In genomic region chr11:84146081-84146480, GRCm38 (mm10) we compare ENCODE assay signal across 27 mouse cellular contexts. TPM values are rescaled to one million over a fixed set of nuclear protein-coding genes. Genes with fewer than 3 reads are reported as not detected.
DNase-seq lines count a peak whose midpoint lies in the region; ATAC-seq and TF ChIP-seq lines count a peak whose summit lies in the region.
"Had no signal": no experiment of that assay in that cellular context is flagged by ENCODE, and none has a peak within 500 bp of the region (broad histone marks: within the 10 kb centered on the region; RNA-seq: fewer than 3 reads in every experiment).

No protein-coding gene starts in this region.

- TF ChIP-seq CTCF in liver, postnatal 0 days (IDR thresholded peaks at IDR 0.05; ENCODE audit: low read depth) = no peak

- no peak for TF ChIP-seq EP300 in liver, postnatal 0 days (IDR thresholded peaks at IDR 0.05; ENCODE audit: low read depth)

- no peaks in the 10 kb centered on the region for H3K4me1 ChIP-seq in hindbrain, embryonic 16.5 days (ENCODE audit: control insufficient read depth, insufficient read depth, low read depth, low read length)
- no peaks in the 10 kb centered on the region for H3K4me1 ChIP-seq in hindbrain, embryonic 13.5 days (replicated peaks)
- H3K4me1 ChIP-seq in kidney, embryonic 14.5 days (ENCODE audit: control insufficient read depth, insufficient read depth, low read length) = no peaks in the 10 kb centered on the region
- peaks cover 7% of the 10 kb centered on the region; the same call in 1 of the 2 replicates for H3K4me1 ChIP-seq in liver, postnatal 0 days (ENCODE audit: insufficient read depth)
- H3K4me1 ChIP-seq: embryonic facial prominence, embryonic 15.5 days; heart, embryonic 10.5 days; limb, embryonic 15.5 days; lung, embryonic 15.5 days; megakaryocyte, embryonic 14.5 days; midbrain, embryonic 15.5 days; neural tube, embryonic 13.5 days; stomach, embryonic 15.5 days had no signal

- no peak overlapping the region for H3K27ac ChIP-seq in hindbrain, embryonic 16.5 days (ENCODE audit: low read depth, low read length)
- no peak overlapping the region for H3K27ac ChIP-seq in hindbrain, embryonic 13.5 days
- no peak overlapping the region for H3K27ac ChIP-seq in kidney, embryonic 14.5 days (ENCODE audit: low read depth, low read length)
- peak overlapping the region; percentile 67 for H3K27ac ChIP-seq in liver, postnatal 0 days (ENCODE audit: low read depth)
- H3K27ac ChIP-seq: embryonic facial prominence, embryonic 15.5 days; heart, embryonic 10.5 days; left cerebral cortex, adult 2 months; limb, embryonic 15.5 days; lung, embryonic 15.5 days; midbrain, embryonic 15.5 days; neural tube, embryonic 13.5 days; stomach, embryonic 15.5 days had no signal

- no peak overlapping the region for H3K9ac ChIP-seq in hindbrain, embryonic 16.5 days (ENCODE audit: low read depth, low read length)
- no peak overlapping the region for H3K9ac ChIP-seq in hindbrain, embryonic 13.5 days
- H3K9ac ChIP-seq in kidney, embryonic 14.5 days (ENCODE audit: low read depth, low read length) = no peak overlapping the region
- no peak overlapping the region for H3K9ac ChIP-seq in liver, postnatal 0 days (replicated peaks)
- H3K9ac ChIP-seq: embryonic facial prominence, embryonic 15.5 days; limb, embryonic 15.5 days; lung, embryonic 15.5 days; midbrain, embryonic 15.5 days; neural tube, embryonic 13.5 days; stomach, embryonic 15.5 days had no signal

- no peak for ATAC-seq in hindbrain, embryonic 16.5 days
- no peak for ATAC-seq in hindbrain, embryonic 13.5 days (ENCODE audit: low FRiP score)
- ATAC-seq in kidney, embryonic 14.5 days (ENCODE audit: low FRiP score, low TSS enrichment) = no peak
- peak; percentile 90 for ATAC-seq in liver, postnatal 0 days
- ATAC-seq: activated CD4-positive, CD25-positive, alpha-beta regulatory T cell, adult 4 months; forebrain, embryonic 16.5 days; midbrain, embryonic 15.5 days had no signal

- H3K27me3 ChIP-seq in hindbrain, embryonic 16.5 days (replicated peaks; ENCODE audit: control insufficient read depth, insufficient read depth, low read length) = no peaks in the 10 kb centered on the region
- H3K27me3 ChIP-seq in hindbrain, embryonic 13.5 days = no peaks in the 10 kb centered on the region
- H3K27me3 ChIP-seq in kidney, embryonic 14.5 days (ENCODE audit: control insufficient read depth, insufficient read depth, low read length) = no peaks in the 10 kb centered on the region
- H3K27me3 ChIP-seq in liver, postnatal 0 days (ENCODE audit: insufficient read depth, low read length) = no peaks in the 10 kb centered on the region
- H3K27me3 ChIP-seq: embryonic facial prominence, embryonic 15.5 days; limb, embryonic 15.5 days; lung, embryonic 15.5 days; midbrain, embryonic 15.5 days; neural tube, embryonic 13.5 days; stomach, embryonic 15.5 days had no signal

- H3K4me3 ChIP-seq in hindbrain, embryonic 16.5 days (ENCODE audit: low read length) = no peak overlapping the region
- H3K4me3 ChIP-seq in hindbrain, embryonic 13.5 days = no peak overlapping the region
- no peak overlapping the region for H3K4me3 ChIP-seq in kidney, embryonic 14.5 days (ENCODE audit: low read length)
- H3K4me3 ChIP-seq in liver, postnatal 0 days (ENCODE audit: low read depth, low read length) = no peak overlapping the region
- H3K4me3 ChIP-seq: embryonic facial prominence, embryonic 15.5 days; heart, embryonic 10.5 days; left cerebral cortex, adult 2 months; limb, embryonic 15.5 days; lung, embryonic 15.5 days; megakaryocyte, embryonic 14.5 days; midbrain, embryonic 15.5 days; neural tube, embryonic 13.5 days; stomach, embryonic 15.5 days had no signal

- peak; percentile 5 for DNase-seq in kidney, postnatal 14 days
- peak; percentile 12 for DNase-seq in brain, adult 2 months (ENCODE audit: low read depth, low spot score)
- peak; percentile 22 for DNase-seq in liver, postnatal 0 days
- no peak for DNase-seq in natural killer cell, adult 2 months (ENCODE audit: low spot score in 2 of 2)
- DNase-seq: adrenal gland, postnatal 10 days; cerebellum, adult 11 months; cerebellum, adult 9-11 months; gastrocnemius, postnatal 10 days; heart, postnatal 4 days; retina, postnatal 1 day; right cerebral cortex, postnatal 4 days; thymus, postnatal 25 days had no signal

- no peaks in the 10 kb centered on the region for H3K36me3 ChIP-seq in hindbrain, embryonic 16.5 days (ENCODE audit: control insufficient read depth, insufficient read depth, low read length)
- H3K36me3 ChIP-seq in hindbrain, embryonic 13.5 days = no peaks in the 10 kb centered on the region
- H3K36me3 ChIP-seq in kidney, embryonic 14.5 days (ENCODE audit: control insufficient read depth, insufficient read depth, low read length) = no peaks in the 10 kb centered on the region
- H3K36me3 ChIP-seq in liver, postnatal 0 days (replicated peaks; ENCODE audit: insufficient read depth, low read length) = no peaks in the 10 kb centered on the region
- H3K36me3 ChIP-seq: embryonic facial prominence, embryonic 15.5 days; heart, embryonic 10.5 days; limb, embryonic 15.5 days; lung, embryonic 15.5 days; midbrain, embryonic 15.5 days; neural tube, embryonic 13.5 days; stomach, embryonic 15.5 days had no signal

- H3K9me3 ChIP-seq in hindbrain, embryonic 16.5 days (ENCODE audit: control insufficient read depth, low read length) = no peaks in the 10 kb centered on the region
- no peaks in the 10 kb centered on the region for H3K9me3 ChIP-seq in hindbrain, embryonic 13.5 days
- no peaks in the 10 kb centered on the region for H3K9me3 ChIP-seq in kidney, embryonic 14.5 days (ENCODE audit: control insufficient read depth, low read length)
- no peaks in the 10 kb centered on the region for H3K9me3 ChIP-seq in liver, postnatal 0 days (ENCODE audit: low read length)
- H3K9me3 ChIP-seq: embryonic facial prominence, embryonic 15.5 days; heart, embryonic 10.5 days; limb, embryonic 15.5 days; lung, embryonic 15.5 days; megakaryocyte, embryonic 14.5 days; midbrain, embryonic 15.5 days; neural tube, embryonic 13.5 days; stomach, embryonic 15.5 days had no signal

- WGBS in hindbrain, embryonic 16.5 days = 41% methylated on average over 3 of the region's 3 CpGs
- 54% methylated on average over 3 of the region's 3 CpGs for WGBS in hindbrain, embryonic 13.5 days
- whole genome bisulfite sequencing in kidney, embryonic 14.5 days = 74% methylated on average over 3 of the region's 3 CpGs
- 44% methylated on average over 3 of the region's 3 CpGs for WGBS in liver, postnatal 0 days (ENCODE audit: insufficient replicate concordance)

- H3K4me2 ChIP-seq in hindbrain, embryonic 16.5 days (ENCODE audit: low read length) = peak overlapping the region; percentile 21
- H3K4me2 ChIP-seq in hindbrain, embryonic 13.5 days = no peak overlapping the region
- H3K4me2 ChIP-seq in kidney, embryonic 14.5 days (replicated peaks; ENCODE audit: low read depth, low read length) = no peak overlapping the region
- H3K4me2 ChIP-seq in liver, postnatal 0 days (ENCODE audit: low read depth, low read length) = no peak overlapping the region
- H3K4me2 ChIP-seq: embryonic facial prominence, embryonic 15.5 days; limb, embryonic 15.5 days; lung, embryonic 15.5 days; midbrain, embryonic 15.5 days; neural tube, embryonic 13.5 days; stomach, embryonic 15.5 days had no signal

RNA-seq across cellular contexts. Expression of gene Acaca, which starts 16.6 kb away (rescaled TPM):
- 22.6 and 23.7 TPM in 2 replicates for polyA plus RNA-seq in hindbrain, embryonic 16.5 days (2015; fragmentation: Nextera tagmentation; extraction: Ambion mirVana)
- 24.5 and 25.6 TPM in 2 replicates for polyA plus RNA-seq in hindbrain, embryonic 13.5 days (2015; fragmentation: Nextera tagmentation; extraction: Ambion mirVana)
- polyA plus RNA-seq in kidney, embryonic 14.5 days (2014; fragmentation: Nextera tagmentation; extraction: Ambion mirVana) = 11.9 and 18.1 TPM in 2 replicates
- polyA plus RNA-seq in liver, postnatal 0 days (2015; fragmentation: Nextera tagmentation; extraction: Ambion mirVana) = 2.0 TPM in 2 replicates

RNA-seq across cellular contexts. Expression of gene Tada2a, which starts 16.7 kb away (rescaled TPM):
- polyA plus RNA-seq in hindbrain, embryonic 16.5 days (2015; fragmentation: Nextera tagmentation; extraction: Ambion mirVana) = 29.1 and 29.9 TPM in 2 replicates
- polyA plus RNA-seq in hindbrain, embryonic 13.5 days (2015; fragmentation: Nextera tagmentation; extraction: Ambion mirVana) = 30.0 and 30.4 TPM in 2 replicates
- polyA plus RNA-seq in kidney, embryonic 14.5 days (2014; fragmentation: Nextera tagmentation; extraction: Ambion mirVana) = 31.1 and 35.7 TPM in 2 replicates
- 5.7 and 6.1 TPM in 2 replicates for polyA plus RNA-seq in liver, postnatal 0 days (2015; fragmentation: Nextera tagmentation; extraction: Ambion mirVana)

RNA-seq across cellular contexts. Expression of gene Gm11437, which starts 21.2 kb away (rescaled TPM):
- 0.12 and 0.13 TPM in 2 replicates for polyA plus RNA-seq in hindbrain, embryonic 16.5 days (2015; fragmentation: Nextera tagmentation; extraction: Ambion mirVana)
- 0.16 and 0.26 TPM in 2 replicates for polyA plus RNA-seq in hindbrain, embryonic 13.5 days (2015; fragmentation: Nextera tagmentation; extraction: Ambion mirVana)
- not detected in 2 replicates for polyA plus RNA-seq in kidney, embryonic 14.5 days (2014; fragmentation: Nextera tagmentation; extraction: Ambion mirVana)
- 0.14 TPM in 1 of 2 replicates, not detected in the other for polyA plus RNA-seq in liver, postnatal 0 days (2015; fragmentation: Nextera tagmentation; extraction: Ambion mirVana)
- polyA plus RNA-seq: activated CD4-positive, CD25-positive, alpha-beta regulatory T cell, adult 4 months; embryonic facial prominence, embryonic 15.5 days; forebrain, embryonic 16.5 days; heart, embryonic 10.5 days; heart, embryonic 16.5 days; limb, embryonic 15.5 days; stomach, embryonic 15.5 days had no signal

Comparison
In these comparisons a context has a peak if more than half of its experiments do, and no peak if none do; other contexts are left out.
1. DNase-seq: peak in kidney, postnatal 14 days (single experiment), brain, adult 2 months (single experiment) and liver, postnatal 0 days (single experiment); none in natural killer cell, adult 2 months (0 of 2).